Mouse (Mus musculus): ENCODE results near the gene Phyhipl.

DNA sequence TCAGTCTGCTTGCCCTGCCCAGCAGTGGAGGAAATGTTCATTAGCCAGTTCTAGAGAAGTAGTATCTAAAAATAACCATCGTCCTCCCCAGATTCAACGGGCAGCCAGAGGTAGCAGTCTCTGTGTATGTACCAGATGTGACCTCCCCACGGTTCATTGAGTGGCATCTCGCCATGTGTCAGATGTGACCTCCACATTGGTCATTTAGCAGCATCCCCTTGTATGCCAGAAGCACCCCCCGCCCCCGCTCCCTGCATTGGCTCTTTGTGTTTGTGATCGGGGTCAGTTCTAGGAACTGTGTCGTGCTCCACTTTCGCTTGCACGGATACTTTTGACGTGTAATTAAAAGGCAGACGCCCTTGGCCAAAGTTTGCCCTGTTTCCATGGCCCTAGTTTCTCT lies 120.4 kb downstream of the Phyhipl start:
- TF ChIP-seq CTCF (IDR thresholded peaks at IDR 0.05; ENCODE audit: insufficient read depth, low read depth, low read length) = no peak
- no peak for TF ChIP-seq POLR2A (IDR thresholded peaks at IDR 0.05; ENCODE audit: insufficient read depth, low read depth, low read length)
